Mouse (Mus musculus) G1E (cell line): Measurements from ENCODE around the gene Selenoo. TPM values are rescaled to one million over a fixed set of nuclear protein-coding genes. Genes with fewer than 3 reads are reported as not detected.
A peak's percentile ranks its signal among the peaks of the same experiment; 100 is the strongest.

Experiments used
- ATAC-seq: 2 replicates; pipeline ENCODE4 v1.8.0; 2016; ENCODE audit warnings: mild to moderate bottlenecking; ENCODE audit not compliant: insufficient number of reproducible peaks, poor library complexity, low FRiP score, severe bottlenecking; ENCODE audit errors: extremely low read depth
- DNase-seq: peaks from one replicate; pipeline ENCODE4 v3.0.0; 2012; ENCODE audit warnings: low spot score
- H3K27me3 ChIP-seq: 2 replicates; pipeline ENCODE4 v1.6.1; 2012; ENCODE audit warnings: mild to moderate bottlenecking, low read length, inconsistent platforms; ENCODE audit not compliant: insufficient read depth
- H3K36me3 ChIP-seq: replicated peaks from 2 replicates; pipeline ENCODE3; 2012; ENCODE audit warnings: mild to moderate bottlenecking, inconsistent platforms
- H3K4me1 ChIP-seq: 2 replicates; pipeline ENCODE4 v1.6.1; 2012; ENCODE audit warnings: low read depth, low read length, inconsistent platforms, mixed read lengths; ENCODE audit not compliant: insufficient read depth
- H3K4me3 ChIP-seq: 2 replicates; pipeline ENCODE4 v1.5.1; 2012; ENCODE audit warnings: low read depth, mild to moderate bottlenecking, inconsistent platforms, low read length, moderate library complexity, mixed read lengths
- H3K9me3 ChIP-seq: replicated peaks from 2 replicates; pipeline ENCODE4 v1.6.1; 2012; ENCODE audit warnings: inconsistent platforms
- CTCF ChIP-seq: IDR thresholded peaks from 2 replicates; pipeline ENCODE4 v1.5.1; 2012; ENCODE audit warnings: low read depth, low read length, inconsistent platforms, mixed read lengths
- GATA1 ChIP-seq: IDR thresholded peaks from 2 replicates; pipeline ENCODE4 v1.6.1; 2012; ENCODE audit warnings: borderline replicate concordance, low read length, inconsistent platforms, mixed read lengths
- GATA2 ChIP-seq: IDR thresholded peaks from 2 replicates; pipeline ENCODE4 v1.6.1; 2012; ENCODE audit warnings: low read depth, low read length, inconsistent platforms, borderline replicate concordance
- POLR2AphosphoS5 ChIP-seq: IDR thresholded peaks from 2 replicates; pipeline ENCODE4 v1.6.1; 2012; ENCODE audit warnings: low read depth, low read length, inconsistent platforms; ENCODE audit not compliant: insufficient replicate concordance
- TAL1 ChIP-seq: conservative IDR thresholded peaks from 2 replicates; pipeline ENCODE4 v1.6.1; 2012; ENCODE audit warnings: low read depth, low read length, inconsistent platforms, mixed read lengths
- polyA plus RNA-seq: library from polyadenylated mRNA; stranded (reverse); fragments of >175 nt; gene quantifications from 2 replicates; pipeline ENCODE4 v1.2.3, GENCODE M21; 2012
- total RNA-seq, 2 experiments: library from RNA; stranded (forward) in 1 of 2; stranded (reverse) in 1 of 2; fragments of 200-1000 nt in 1 of 2; fragments of >200 nt in 1 of 2; fragmentation: Nextera tagmentation in 1 of 2; gene quantifications; 2 replicates each; pipeline ENCODE4 v1.2.3; 2014 to 2017

Selenoo gene
- total and polyA plus RNA-seq, 3 experiments: 11.6 to 25.2 (median 17.8) TPM

DNA sequence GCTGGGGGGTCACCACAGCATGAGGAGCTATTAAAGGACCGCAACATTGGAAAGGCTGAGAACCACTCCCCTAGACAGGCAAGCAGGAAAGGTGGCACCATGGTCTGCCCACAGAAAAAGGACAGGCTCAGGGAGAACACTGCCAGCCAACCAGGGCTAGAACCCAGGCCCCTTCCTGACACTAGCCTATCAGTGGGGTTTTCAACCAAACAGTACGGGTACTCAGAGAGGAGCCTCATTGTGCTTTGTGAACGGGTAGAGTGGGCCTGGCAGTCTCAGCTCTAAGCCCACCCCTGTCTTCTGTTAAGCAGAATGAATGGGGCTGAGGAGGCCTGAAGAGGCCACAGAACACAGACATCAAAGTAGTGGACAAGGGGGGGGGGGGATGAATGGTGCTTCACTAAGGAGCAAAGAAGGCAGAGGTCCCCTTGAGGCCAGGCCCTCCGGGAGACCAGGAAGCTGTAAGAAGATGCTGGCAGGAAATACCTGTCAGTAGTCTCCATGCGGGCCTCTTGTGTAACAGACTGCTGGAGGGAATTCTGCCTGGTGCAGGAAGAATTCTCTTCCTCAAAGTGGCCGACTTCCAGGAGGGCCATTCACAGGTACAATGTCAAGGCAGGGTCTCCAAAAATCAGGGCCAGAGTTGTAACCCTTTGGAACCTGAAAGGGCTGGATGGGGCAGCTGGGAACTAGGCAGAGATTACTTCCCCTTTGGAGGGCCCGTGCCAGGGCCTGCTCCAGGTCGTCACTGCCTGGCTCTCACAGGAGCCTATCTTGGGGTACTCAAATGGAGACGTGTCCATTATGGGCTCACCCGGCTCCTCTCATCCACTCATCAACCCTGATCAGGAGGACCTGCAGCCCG lies 14.0 kb upstream of the Selenoo start, which contains the start of gene Trabd:
Gene Trabd (plus strand): TSS at position 512 of the 865 bp plus-strand sequence.
- Histone ChIP-seq H3K4me1 (peaks cover 60% of the 10 kb centered on the region), H3K27me3 (peaks cover 27% of the 10 kb centered on the region), H3K9me3 (no peaks in the 10 kb centered on the region), H3K36me3 (peaks cover 15% of the 10 kb centered on the region), H3K4me3 (peak within 1 kb of the TSS; percentile 82)
- DNase-seq (peak; percentile 56), ATAC-seq (no peak)
- TF ChIP-seq CTCF (no peak), POLR2AphosphoS5 (no peak), GATA1 (no peak), GATA2 (no peak), TAL1 (no peak)

GRCm38 (mm10) chr15:89075478-89076147 lies 13.3 kb upstream of the Selenoo start:
- DNase-seq (peak; percentile 95), ATAC-seq (peak; percentile 52)
- Histone ChIP-seq H3K36me3 (peaks cover 23% of the 10 kb centered on the region), H3K27me3 (peaks cover 23% of the 10 kb centered on the region), H3K4me3 (peak overlapping the region; percentile 82), H3K4me1 (peaks cover 61% of the 10 kb centered on the region), H3K9me3 (no peaks in the 10 kb centered on the region)
- TF ChIP-seq GATA2 (no peak), GATA1 (no peak), TAL1 (no peak), CTCF (no peak), POLR2AphosphoS5 (no peak)

DNA sequence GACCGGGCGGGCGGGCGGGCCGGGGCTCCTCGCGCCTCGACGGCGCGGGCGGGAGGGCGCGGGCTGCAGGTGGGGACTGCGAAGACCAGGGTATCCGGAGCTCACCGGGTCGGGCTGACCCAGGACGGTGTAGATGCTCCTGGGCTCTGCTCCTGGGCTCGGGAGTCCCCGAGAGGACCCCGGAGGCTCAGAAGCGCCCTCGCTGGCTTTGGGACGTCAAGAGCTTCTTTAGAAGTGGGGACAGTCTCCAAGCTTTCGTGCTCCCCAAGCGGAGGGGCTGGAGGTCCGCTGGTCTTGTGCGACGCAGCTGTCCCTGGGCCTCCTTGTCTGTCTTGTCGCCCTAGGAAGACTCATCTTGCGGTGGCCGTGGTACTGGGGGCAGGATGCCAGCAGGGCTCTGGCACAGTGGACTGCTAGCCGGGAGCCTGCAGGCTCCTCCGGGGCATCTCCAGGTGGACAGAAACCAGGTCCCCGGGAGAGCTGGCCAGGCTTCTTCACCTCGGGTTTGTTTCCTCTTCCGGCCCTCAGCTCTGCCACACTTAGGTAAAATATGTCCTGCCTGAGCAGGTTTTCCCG lies 12.6 kb upstream of the Selenoo start:
- no peak for TF ChIP-seq GATA1
- no peak for TF ChIP-seq POLR2AphosphoS5
- TF ChIP-seq CTCF: no peak
- TF ChIP-seq TAL1: no peak
- no peak for TF ChIP-seq GATA2
- H3K36me3 ChIP-seq: peaks cover 29% of the 10 kb centered on the region
- no peak for ATAC-seq
- no peaks in the 10 kb centered on the region for H3K9me3 ChIP-seq
- peaks cover 21% of the 10 kb centered on the region for H3K27me3 ChIP-seq
- peak overlapping the region; percentile 82 for H3K4me3 ChIP-seq
- H3K4me1 ChIP-seq: peaks cover 63% of the 10 kb centered on the region
- peak; percentile 38 for DNase-seq

DNA sequence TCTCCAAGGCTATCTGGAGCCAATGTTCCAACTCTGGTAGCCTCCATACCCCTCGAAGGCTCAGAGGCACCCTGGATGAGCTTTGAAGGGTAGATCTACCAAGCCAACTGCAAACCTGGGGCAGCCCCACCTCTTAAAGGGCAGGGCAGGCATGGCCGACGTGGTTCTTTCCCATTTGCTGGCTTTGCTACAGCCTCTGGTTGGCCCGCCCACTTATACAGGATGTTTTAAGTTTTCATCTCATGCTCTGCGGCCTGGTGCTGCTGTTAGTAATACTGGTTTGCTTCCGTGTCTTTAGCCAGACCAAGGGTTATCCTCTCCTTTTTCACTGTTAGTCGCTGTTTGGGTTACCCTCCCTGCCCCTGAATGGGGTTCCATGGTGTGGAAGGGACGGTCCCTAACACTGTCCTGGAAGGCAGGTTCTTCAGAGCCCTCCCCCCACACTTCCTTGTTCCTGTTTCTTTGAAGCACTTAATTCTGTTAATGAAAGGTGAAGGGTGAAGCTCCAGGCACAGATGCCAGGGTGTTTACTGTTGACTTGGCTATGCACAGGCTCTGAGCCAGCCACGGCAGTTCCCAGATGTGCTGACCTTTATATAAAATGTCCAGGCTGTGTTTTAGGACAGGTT lies 10.6 kb upstream of the Selenoo start:
- Histone ChIP-seq H3K4me3 (peak overlapping the region; percentile 65), H3K4me1 (peaks cover 65% of the 10 kb centered on the region), H3K36me3 (peaks cover 50% of the 10 kb centered on the region), H3K27me3 (peaks cover 6% of the 10 kb centered on the region; the same call in 1 of the 2 replicates), H3K9me3 (no peaks in the 10 kb centered on the region)
- ATAC-seq (peak; percentile 76), DNase-seq (peak; percentile 89)
- TF ChIP-seq POLR2AphosphoS5: no peak
- no peak for TF ChIP-seq GATA1
- no peak for TF ChIP-seq TAL1
- TF ChIP-seq GATA2: no peak
- TF ChIP-seq CTCF: no peak

- TF ChIP-seq POLR2AphosphoS5 (no peak), TAL1 (no peak), GATA2 (no peak), GATA1 (no peak), CTCF (no peak)
- Histone ChIP-seq H3K9me3 (no peaks in the 10 kb centered on the region), H3K27me3 (no peaks in the 10 kb centered on the region), H3K36me3 (peaks cover 91% of the 10 kb centered on the region), H3K4me1 (peaks cover 28% of the 10 kb centered on the region), H3K4me3 (no peak overlapping the region)
- DNase-seq (no peak), ATAC-seq (no peak)
Measured at GRCm38 (mm10) chr15:89083906-89084305, 5.0 kb upstream of the Selenoo start.
